Mouse (Mus musculus) kidney, postnatal 0 days (tissue): ENCODE data around the gene Lrrc46. TPM values are rescaled to one million over a fixed set of nuclear protein-coding genes. Genes with fewer than 3 reads are reported as not detected.
A peak's percentile ranks its signal among the peaks of the same experiment; 100 is the strongest.

Experiments
- ATAC-seq: fragments of 200-750 bp; cut with Nextera tagmentation; replicated peaks from 2 replicates; pipeline ENCODE4 v1.8.0; 2017; ENCODE audit warnings: low read depth, moderate number of reproducible peaks, moderate TSS enrichment, moderate library complexity; ENCODE audit not compliant: low FRiP score
- DNase-seq: peaks from one replicate; pipeline ENCODE4 v3.0.0-alpha.2; 2016; ENCODE audit warnings: low spot score
- H3K27ac ChIP-seq: fragments of 300-500 bp; sonication (generic); 2 replicates; pipeline ENCODE4 v1.5.1; 2014; ENCODE audit warnings: mild to moderate bottlenecking
- H3K27me3 ChIP-seq: fragments of 300-500 bp; sonication (generic); 2 replicates; pipeline ENCODE4 v1.6.1; 2014; ENCODE audit warnings: low read length, mixed read lengths; ENCODE audit not compliant: insufficient read depth
- H3K36me3 ChIP-seq: fragments of 300-500 bp; sonication (generic); 2 replicates; pipeline ENCODE4 v1.6.1; 2014; ENCODE audit warnings: low read length, mixed read lengths; ENCODE audit not compliant: insufficient read depth
- H3K4me1 ChIP-seq: fragments of 300-500 bp; sonication (generic); replicated peaks from 2 replicates; pipeline ENCODE4 v1.6.1; 2014; ENCODE audit warnings: antibody characterized with exemption, low read length, mixed read lengths; ENCODE audit not compliant: insufficient read depth
- H3K4me2 ChIP-seq: fragments of 300-500 bp; sonication (generic); 2 replicates; pipeline ENCODE4 v1.6.1; 2014; ENCODE audit warnings: mild to moderate bottlenecking, low read length, moderate library complexity, mixed read lengths
- H3K4me3 ChIP-seq: fragments of 300-500 bp; sonication (generic); replicated peaks from 2 replicates; pipeline ENCODE4 v1.5.1; 2014; ENCODE audit warnings: low read depth, low read length
- H3K9ac ChIP-seq: fragments of 300-500 bp; sonication (generic); 2 replicates; pipeline ENCODE4 v1.6.1; 2014; ENCODE audit warnings: low read depth, low read length
- H3K9me3 ChIP-seq: fragments of 300-500 bp; sonication (generic); replicated peaks from 2 replicates; pipeline ENCODE4 v1.6.1; 2016; ENCODE audit warnings: low read length, inconsistent platforms, mixed read lengths
- CTCF ChIP-seq: IDR thresholded peaks from 2 replicates; pipeline ENCODE4 v1.5.1; 2016; ENCODE audit warnings: antibody characterized with exemption, low read depth, mild to moderate bottlenecking, moderate library complexity
- WGBS: fragments of 180-500 bp; shearing (Covaris S2); extraction: QIAGEN DNeasy Blood & Tissue Kit; methylation state at CpG from one replicate; pipeline ENCODE4 v1.1.7; 2014; 5-methylcytosine and 5-hydroxymethylcytosine counted together
- polyA plus RNA-seq: library from polyadenylated mRNA; unstranded; fragments of >200 nt; fragmentation: Nextera tagmentation; extraction: Ambion mirVana; gene quantifications from 2 replicates; pipeline ENCODE4 v1.2.1, GENCODE M21; 2015

Lrrc46 gene
- polyA plus RNA-seq, 1 experiment from 2014 or later: 1.2 TPM

GRCm38 (mm10) chr11:97009198-97009790, 31.9 kb downstream of the Lrrc46 start:
- Histone ChIP-seq H3K4me2 (no peak overlapping the region), H3K9me3 (no peaks in the 10 kb centered on the region), H3K27me3 (no peaks in the 10 kb centered on the region), H3K4me3 (no peak overlapping the region), H3K27ac (no peak overlapping the region), H3K4me1 (no peaks in the 10 kb centered on the region), H3K9ac (no peak overlapping the region), H3K36me3 (no peaks in the 10 kb centered on the region)
- 63% methylated on average over 8 of the region's 8 CpGs for whole genome bisulfite sequencing
- DNase-seq (no peak), ATAC-seq (no peak)
- TF ChIP-seq CTCF: no peak

- Histone ChIP-seq H3K27ac (no peak overlapping the region), H3K4me2 (no peak overlapping the region), H3K4me1 (no peaks in the 10 kb centered on the region), H3K4me3 (no peak overlapping the region), H3K36me3 (no peaks in the 10 kb centered on the region), H3K9ac (no peak overlapping the region), H3K9me3 (no peaks in the 10 kb centered on the region), H3K27me3 (no peaks in the 10 kb centered on the region)
- DNase-seq: no peak
- no peak for TF ChIP-seq CTCF
- no peak for ATAC-seq
- WGBS: 52% methylated on average over 9 of the region's 9 CpGs
Observed at GRCm38 (mm10) chr11:97007093-97007794, 34.0 kb downstream of the Lrrc46 start.

- Histone ChIP-seq H3K4me1 (no peaks in the 10 kb centered on the region), H3K4me3 (no peak overlapping the region), H3K4me2 (no peak overlapping the region), H3K27me3 (no peaks in the 10 kb centered on the region), H3K9me3 (no peaks in the 10 kb centered on the region), H3K36me3 (no peaks in the 10 kb centered on the region), H3K27ac (no peak overlapping the region), H3K9ac (no peak overlapping the region)
- DNase-seq: no peak
- WGBS: 35% methylated on average over 5 of the region's 5 CpGs
- TF ChIP-seq CTCF: no peak
- ATAC-seq: no peak
Observed at GRCm38 (mm10) chr11:97003170-97003569, 38.0 kb downstream of the Lrrc46 start.

GRCm38 (mm10) chr11:96997380-96997956, 43.7 kb downstream of the Lrrc46 start:
- WGBS: 13% methylated on average over 30 of the region's 30 CpGs
- no peak for TF ChIP-seq CTCF
- ATAC-seq: no peak
- Histone ChIP-seq H3K36me3 (no peaks in the 10 kb centered on the region), H3K27ac (0 out of 2 replicates have a peak overlapping the region, but pooled peaks have one; percentile 25), H3K4me2 (peak overlapping the region; percentile 51), H3K4me3 (peak overlapping the region; percentile 20), H3K9ac (peak overlapping the region; percentile 62), H3K9me3 (no peaks in the 10 kb centered on the region), H3K4me1 (peaks cover 17% of the 10 kb centered on the region), H3K27me3 (no peaks in the 10 kb centered on the region; the same call in 1 of the 2 replicates)
- DNase-seq: peak; percentile 60

GRCm38 (mm10) chr11:96996773-96997379, 44.3 kb downstream of the Lrrc46 start:
- Histone ChIP-seq H3K27ac (0 out of 2 replicates have a peak overlapping the region, but pooled peaks have one; percentile 25), H3K9me3 (no peaks in the 10 kb centered on the region), H3K4me1 (peaks cover 17% of the 10 kb centered on the region), H3K27me3 (no peaks in the 10 kb centered on the region; the same call in 1 of the 2 replicates), H3K36me3 (no peaks in the 10 kb centered on the region), H3K9ac (peak overlapping the region; percentile 62), H3K4me2 (peak overlapping the region; percentile 51), H3K4me3 (peak overlapping the region; percentile 20)
- DNase-seq (no peak), ATAC-seq (no peak)
- no peak for TF ChIP-seq CTCF
- 22% methylated on average over 17 of the region's 17 CpGs for WGBS
